Mouse (Mus musculus) central nervous system, embryonic 11.5 days (tissue): ENCODE measurements around the gene Donson. TPM values are rescaled to one million over a fixed set of nuclear protein-coding genes. Genes with fewer than 3 reads are reported as not detected.

Experiments used
- polyA plus RNA-seq: library from polyadenylated mRNA; depleted of rRNA; stranded (reverse); fragments of >200 nt; gene quantifications from 2 replicates; pipeline ENCODE4 v1.2.3, GENCODE M21; 2012; rRNA removed

Gene Donson
- polyA plus RNA-seq, result 39.8 and 43.0 TPM in 2 replicates

DNA sequence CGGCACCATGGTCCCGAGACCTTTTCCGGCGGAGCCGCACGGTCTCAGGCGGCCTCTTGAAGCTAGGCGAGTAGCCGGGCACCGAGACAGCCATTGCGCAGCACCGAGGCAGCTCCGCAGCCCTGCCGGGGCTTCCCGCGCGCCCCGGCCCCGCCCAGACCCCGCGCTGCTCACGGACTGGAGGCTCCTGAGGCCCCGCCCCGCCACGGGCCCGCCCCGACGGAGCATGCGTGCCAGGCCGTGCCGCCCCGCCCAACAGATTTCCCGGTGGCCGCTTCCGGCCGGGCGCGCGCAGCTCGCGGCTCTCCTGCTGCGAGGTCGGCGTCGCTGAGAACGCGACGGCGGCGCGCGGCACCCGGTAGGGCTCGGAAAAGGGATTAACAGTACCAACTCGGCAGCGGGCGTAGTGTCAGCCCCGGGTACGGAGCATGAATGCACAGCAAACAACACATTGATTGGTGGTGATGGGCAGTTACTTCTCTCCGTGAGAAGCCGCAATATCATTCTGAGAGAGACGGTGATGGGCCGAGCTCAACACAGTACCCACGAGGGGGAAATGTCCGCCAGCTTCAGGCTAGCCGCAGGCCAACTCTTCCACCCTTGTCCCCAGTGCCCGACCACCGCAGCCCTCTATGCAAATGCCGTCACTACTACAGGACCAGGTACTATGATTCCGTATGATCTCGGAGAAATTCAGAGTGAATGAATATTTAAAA, at the start of gene Donson:
Gene Donson, minus strand, starts transcription at position 152 of the 716 bp plus-strand sequence.

DNA sequence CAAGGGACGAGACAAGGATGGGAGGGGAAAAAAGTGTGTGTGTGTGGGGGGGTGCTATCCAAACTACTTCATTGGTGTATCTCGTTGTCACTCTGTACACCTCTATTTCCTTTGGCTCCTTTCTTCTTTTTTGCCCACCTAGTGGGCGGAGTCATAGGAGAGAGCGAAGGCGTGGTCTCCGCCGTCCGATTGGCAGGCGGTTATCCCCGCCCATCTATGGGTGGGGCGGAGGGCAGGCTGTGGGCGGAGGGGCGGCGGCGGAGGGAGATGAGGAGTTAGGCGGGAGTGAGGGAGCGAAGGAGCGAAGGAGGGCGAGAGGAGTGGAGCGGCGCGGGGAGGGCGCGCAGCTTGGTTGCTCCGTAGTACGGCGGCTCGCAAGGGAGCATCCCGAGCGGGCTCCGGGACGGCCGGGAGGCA, 40.5 kb upstream of the Donson start, which contains the start of gene Itsn1:
Gene Itsn1, plus strand, starts transcription at position 216 of the 417 bp plus-strand sequence.

DNA sequence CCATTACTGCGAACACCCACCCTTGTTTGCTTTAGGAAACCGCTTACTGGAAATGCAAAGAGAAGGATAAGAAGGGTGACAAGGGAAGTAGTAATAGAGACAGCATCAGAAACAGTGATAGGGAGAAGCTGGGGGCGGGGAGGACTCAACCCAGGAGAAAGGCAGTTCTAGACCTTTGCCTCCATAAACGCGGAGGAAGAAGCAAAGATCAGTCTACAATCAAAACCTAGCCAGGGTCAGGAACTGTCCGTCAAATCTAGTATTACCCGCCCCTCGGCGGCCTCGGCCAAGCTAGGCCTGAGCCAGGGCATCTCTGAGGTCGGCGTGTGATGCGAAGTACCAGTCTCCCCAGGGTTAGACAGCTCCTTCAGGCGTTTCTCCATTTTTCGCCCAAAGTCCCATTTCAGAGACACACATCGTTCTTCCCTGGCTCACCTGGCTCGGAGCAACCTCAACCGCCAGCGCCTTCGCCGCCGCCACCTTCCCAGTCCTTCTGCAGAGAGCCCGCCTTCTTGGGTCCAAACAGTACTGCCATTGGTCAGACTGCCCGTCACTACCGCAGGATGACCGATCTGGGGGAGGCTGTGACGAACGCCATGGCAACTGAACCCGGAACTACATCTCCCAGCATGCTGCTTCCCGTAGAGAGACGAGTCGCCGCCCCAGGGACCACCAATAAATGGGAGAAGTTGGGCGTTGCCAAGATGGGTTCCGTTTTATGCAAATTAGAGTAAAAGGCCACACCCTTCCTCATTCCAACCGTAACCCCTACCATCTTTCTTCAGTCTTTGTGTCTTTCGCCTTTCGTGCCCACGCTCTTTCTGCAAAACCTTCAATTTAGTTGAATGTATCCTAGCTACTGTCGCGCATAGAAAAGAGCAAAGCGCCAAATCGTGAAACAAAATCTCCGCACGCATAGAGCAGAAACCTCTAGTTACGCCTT, 39.8 kb upstream of the Donson start, which contains the start of gene Cryzl1:
Gene Cryzl1, minus strand, starts transcription at position 853 of the 943 bp plus-strand sequence.

DNA sequence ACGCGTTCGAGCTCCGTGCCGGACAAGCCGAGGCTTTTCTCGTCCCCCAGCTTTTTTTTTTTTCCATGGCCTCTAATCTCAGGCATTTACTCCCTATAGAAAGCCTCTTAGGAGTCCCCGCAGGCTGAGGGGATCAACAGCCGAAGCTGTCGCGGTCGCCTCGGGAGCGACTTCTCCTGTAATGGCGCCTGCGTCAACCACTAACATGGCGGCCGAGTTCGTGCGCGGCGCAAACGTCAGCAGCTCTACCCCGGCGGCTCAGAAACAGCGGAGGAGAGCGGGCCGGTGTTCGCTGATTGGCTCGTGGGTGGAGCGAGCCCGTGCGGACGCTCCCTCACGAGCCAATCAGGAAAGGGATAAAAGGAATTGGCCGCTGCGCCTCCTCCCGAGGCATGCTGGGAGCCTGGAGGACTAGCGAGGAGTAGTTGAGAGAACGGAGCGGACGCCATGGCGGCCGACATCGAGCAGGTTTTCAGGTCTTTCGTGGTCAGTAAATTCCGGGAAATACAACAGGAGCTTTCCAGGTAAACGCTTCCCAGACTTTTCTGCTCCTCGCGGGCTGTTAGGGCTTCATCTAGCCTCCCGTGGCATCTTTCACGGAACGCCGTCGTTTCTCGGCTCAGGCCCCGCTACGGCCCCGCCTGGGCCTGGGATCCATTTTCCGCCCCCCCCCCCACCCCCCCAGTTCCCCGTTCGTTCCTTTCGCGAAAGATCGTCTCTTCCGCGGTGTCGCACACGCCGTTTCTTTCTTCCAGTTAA, 40.9 kb downstream of the Donson start, which contains the start of gene Son:
Gene Son, plus strand, starts transcription at position 46 of the 759 bp plus-strand sequence.

DNA sequence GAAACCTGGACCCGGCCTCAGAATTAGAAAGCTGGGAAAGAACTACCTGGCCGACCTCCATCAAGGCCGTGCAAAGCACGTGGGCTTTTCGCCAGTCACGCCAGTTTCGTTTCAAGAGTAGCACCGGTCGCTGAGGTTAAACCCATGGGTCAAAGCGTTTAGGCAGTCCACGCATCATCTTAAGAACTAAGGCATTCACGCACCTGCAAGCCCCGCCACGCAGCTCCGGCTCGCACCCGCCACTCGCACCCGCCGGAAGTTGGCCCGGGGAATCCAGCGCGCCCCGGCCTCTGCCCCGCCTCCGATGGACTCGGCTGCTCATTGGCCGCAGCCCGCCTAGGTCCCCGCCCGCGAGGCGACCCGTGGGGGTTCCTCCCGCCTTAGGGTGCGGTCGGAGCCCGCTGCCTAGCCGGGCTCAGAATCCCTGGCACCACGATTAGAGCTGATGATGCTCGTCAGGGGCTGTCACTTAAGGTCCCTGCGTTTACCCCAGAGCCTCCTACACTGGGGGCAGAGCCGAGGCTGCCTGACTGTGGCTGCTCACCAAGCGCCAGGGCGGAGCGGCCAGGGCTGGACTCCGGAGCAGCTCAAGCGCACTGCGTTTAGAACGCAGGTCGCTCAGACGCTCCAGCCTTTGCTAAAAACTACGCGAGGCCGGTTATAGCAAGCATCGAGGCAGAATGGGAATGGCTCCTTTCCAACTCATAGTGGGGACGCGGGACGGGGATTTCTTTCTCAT, 41.7 kb downstream of the Donson start, which contains the start of gene Gart:
Gene Gart, minus strand, starts transcription at position 272 of the 739 bp plus-strand sequence.

Other genes with a start within 250 kb of the Donson start
- gene Ifnar1, start 203.5 kb downstream of the Donson start, polyA plus RNA-seq, result 33.8 and 44.2 TPM in 2 replicates
- 11.3 and 17.4 TPM in 2 replicates for gene Ifngr2, start 141.7 kb downstream of the Donson start, polyA plus RNA-seq
- 14.7 and 24.9 TPM in 2 replicates for gene Tmem50b, start 91.0 kb downstream of the Donson start, polyA plus RNA-seq
- 3.8 TPM in 2 replicates for gene Dnajc28, start 69.7 kb downstream of the Donson start, polyA plus RNA-seq
- 80.4 and 154 TPM in 2 replicates for gene Gart, start 41.8 kb downstream of the Donson start, polyA plus RNA-seq
- gene Son, start 41.3 kb downstream of the Donson start, polyA plus RNA-seq, result 360 and 423 TPM in 2 replicates
- 45.1 and 53.1 TPM in 2 replicates for gene Cryzl1, start 40.2 kb upstream of the Donson start, polyA plus RNA-seq
- gene Itsn1, start 40.5 kb upstream of the Donson start, polyA plus RNA-seq, result 70.3 and 260 TPM in 2 replicates